Mouse (Mus musculus) lung, adult 2 months (tissue): ENCODE measurements at regions not wholly inside any gene's neighbourhood (a gene's known extent, or its start where the extent isn't known, plus 50 kb on each side); places are given as distances from the start of the nearest gene placed in this dataset.

Experiments used
- CTCF ChIP-seq: fragments of 200-500 bp; IDR thresholded peaks from 2 replicates; pipeline ENCODE4 v1.5.1; 2011; ENCODE audit warnings: mild to moderate bottlenecking, low read length, control low read depth; ENCODE audit not compliant: insufficient read depth
- POLR2A ChIP-seq: fragments of 200-500 bp; IDR thresholded peaks from 2 replicates; pipeline ENCODE4 v1.6.1; 2011; ENCODE audit warnings: low read depth, mild to moderate bottlenecking, control low read depth, low read length, borderline replicate concordance; ENCODE audit errors: extremely low read depth

DNA sequence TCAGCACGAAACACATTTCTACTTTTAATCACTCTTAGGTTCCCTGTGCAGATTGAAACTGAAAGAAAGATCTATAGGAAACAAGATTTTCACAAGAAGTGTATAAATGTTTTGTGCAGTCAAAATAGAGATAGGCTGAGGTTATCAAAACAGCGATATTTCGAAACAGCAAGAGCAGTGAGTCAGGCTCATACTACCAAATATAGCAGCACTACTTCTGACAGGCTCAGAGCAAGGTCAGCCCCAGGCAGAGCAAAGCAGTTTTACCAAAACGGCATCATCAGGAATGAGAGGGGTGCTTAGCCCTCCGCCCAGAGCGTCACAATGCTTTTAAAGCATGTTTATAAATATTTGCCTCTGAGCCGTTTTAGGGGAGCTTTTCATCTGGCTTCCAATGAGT, 133.4 kb upstream of the Gls start:
- TF ChIP-seq CTCF = no peak
- no peak for TF ChIP-seq POLR2A
